Mouse (Mus musculus) natural killer cell, adult 2 months (primary cell): ENCODE results near the gene Sox5.

Source experiments
- DNase-seq, 2 experiments: peaks; one replicate each; pipeline ENCODE4 v3.0.0; 2022; ENCODE audit warnings: low spot score in 2 of 2

The Sox5 gene

GRCm38 (mm10) chr6:143862611-143863110, 919.1 kb downstream of the Sox5 start:
- DNase-seq: no peak

- DNase-seq: no peak
Observed at GRCm38 (mm10) chr6:143860036-143860435, 921.7 kb downstream of the Sox5 start.

- no peak for DNase-seq
Observed at GRCm38 (mm10) chr6:143859535-143859934, 922.2 kb downstream of the Sox5 start.

- DNase-seq: no peak
Observed at GRCm38 (mm10) chr6:143858551-143858950, 923.2 kb downstream of the Sox5 start.

GRCm38 (mm10) chr6:143857376-143857775, 924.4 kb downstream of the Sox5 start:
- no peak for DNase-seq

GRCm38 (mm10) chr6:143855421-143855820, 926.4 kb downstream of the Sox5 start:
- no peak for DNase-seq

- no peak for DNase-seq
Observed at GRCm38 (mm10) chr6:143854031-143854430, 927.7 kb downstream of the Sox5 start.

DNA sequence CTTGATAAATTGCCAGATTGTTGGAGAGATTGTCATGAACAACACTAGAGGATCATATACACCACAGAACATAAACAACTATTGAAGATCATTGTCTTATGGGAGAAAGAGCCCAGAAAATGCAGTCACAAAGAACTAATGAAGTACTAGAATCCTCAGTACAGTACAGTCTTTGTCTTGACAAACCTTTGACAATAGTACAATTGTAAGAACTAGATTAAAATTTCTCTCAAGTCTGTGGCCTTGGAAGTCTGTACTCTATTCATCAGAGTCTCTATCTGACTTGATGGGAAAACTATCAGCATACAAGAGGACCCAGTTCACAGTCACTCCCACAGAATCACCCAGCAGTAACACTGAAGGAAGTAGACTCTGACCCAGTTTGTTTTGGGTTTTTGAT, 936.0 kb downstream of the Sox5 start:
- no peak for DNase-seq

GRCm38 (mm10) chr6:143844701-143844970, 937.1 kb downstream of the Sox5 start:
- DNase-seq: no peak

- no peak for DNase-seq
Observed at GRCm38 (mm10) chr6:143843933-143844700, 937.7 kb downstream of the Sox5 start.

DNA sequence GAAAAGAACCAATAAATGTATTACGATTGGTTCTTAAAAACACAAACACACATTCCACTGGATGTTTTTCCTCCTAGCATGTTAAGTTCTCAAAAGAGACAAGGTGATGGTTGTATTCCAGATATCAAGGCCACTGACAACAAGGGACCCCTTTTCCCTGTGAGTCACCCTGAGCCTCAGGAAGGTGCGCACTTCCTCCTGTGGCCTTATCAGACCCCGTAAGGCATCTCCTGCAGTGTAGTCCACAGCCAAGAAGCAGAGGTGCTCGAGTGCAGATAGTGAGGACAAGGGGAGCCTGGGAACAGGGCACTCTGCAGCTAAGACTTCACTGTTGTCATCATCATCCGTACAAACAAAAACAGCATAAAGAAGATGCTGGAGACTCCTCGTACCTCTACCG, 939.8 kb downstream of the Sox5 start:
- DNase-seq: no peak

DNA sequence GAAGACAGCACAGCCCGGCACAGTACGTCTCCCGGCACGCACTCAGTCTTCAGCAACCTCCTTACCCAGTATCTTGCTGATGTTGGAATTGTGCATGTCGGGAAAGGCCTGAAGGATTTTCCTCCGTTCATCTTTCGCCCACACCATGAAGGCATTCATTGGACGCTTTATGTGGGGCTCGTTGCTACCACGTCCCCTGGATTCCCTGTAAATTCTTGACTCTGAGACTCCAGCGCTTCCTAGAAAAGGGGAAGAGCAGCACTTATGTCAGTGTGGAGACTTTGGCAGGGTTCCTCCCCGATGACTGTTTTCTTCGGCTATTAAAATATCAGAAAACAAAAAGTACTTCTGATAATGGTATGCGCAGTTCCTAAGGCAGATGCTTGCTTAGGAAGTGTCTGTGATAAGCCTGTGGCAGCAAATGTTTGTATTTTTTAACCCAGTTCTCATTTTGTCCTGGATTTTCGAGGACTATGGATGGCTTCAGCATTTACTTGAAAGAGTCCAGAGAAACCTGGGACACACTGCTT, 940.6 kb downstream of the Sox5 start:
- no peak for DNase-seq

DNA sequence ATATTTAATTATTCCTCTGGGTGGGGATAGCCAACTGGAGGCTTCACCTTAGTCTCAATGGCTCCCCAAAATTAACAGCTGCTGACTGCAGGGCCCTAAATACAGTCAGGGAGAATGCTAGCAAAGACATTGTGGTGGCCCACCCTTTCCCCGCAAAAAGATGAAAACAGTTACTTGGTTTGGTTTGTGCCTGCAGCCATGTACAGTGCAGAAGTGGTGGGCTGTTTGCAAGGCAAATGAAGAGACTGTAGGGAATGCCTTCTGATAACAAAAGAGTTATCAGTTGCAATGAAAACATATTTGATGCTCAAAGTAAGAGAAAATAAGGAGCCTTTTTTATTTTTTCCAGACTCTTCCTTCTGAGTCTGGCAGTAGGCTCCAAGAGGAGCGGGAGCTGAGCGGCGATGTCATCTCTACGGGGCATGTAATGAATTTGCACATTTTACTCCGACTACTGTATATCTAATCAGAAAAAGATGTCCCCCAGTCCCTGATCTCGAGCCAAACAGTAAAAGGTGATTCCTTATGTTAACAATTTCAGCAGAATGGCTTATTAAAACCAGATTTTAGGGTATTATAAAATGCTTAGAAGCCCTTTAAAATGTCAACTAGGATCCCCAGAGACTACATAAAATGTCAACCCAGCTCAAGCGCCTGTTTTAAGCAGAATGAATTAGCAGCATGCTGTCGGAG, 943.2 kb downstream of the Sox5 start:
- no peak for DNase-seq

DNA sequence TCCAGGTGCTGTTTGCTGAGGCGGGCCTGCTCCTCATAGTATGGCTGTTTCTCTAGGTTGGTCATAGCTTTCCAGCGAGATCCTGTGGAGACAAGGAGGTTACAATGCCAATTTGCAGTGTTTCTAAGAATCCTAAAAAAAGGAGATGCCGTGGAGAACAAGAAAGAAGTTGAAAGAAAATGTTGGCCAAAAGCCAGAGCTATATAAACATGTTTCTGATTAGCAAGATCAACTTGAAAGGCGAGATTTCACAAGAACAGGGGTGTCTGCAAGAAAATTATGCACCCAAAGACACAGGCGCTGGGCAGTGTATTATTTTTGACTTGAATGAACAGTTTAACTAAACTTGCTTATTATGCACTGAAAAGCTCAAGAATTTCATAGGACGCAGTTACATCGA, 946.4 kb downstream of the Sox5 start:
- no peak for DNase-seq

DNA sequence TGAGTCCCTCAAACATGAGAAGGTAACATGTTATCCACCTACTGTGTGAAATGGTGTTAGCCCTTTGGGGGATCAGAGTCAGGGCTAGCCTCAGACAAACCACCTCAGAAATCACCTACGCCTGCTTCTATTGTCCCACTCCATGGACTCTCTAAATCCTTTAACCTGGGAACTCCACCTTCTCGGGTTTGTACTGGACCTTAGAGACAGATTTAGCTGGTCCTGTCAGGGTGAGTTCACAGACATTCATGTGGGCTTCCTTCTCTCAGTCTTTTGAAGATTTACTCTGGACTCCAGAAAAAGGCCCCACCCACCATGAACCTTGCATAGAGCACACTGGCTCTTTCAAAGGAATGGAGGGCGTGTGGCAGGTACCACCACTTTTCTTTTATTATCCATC, 947.8 kb downstream of the Sox5 start:
- DNase-seq: no peak

DNA sequence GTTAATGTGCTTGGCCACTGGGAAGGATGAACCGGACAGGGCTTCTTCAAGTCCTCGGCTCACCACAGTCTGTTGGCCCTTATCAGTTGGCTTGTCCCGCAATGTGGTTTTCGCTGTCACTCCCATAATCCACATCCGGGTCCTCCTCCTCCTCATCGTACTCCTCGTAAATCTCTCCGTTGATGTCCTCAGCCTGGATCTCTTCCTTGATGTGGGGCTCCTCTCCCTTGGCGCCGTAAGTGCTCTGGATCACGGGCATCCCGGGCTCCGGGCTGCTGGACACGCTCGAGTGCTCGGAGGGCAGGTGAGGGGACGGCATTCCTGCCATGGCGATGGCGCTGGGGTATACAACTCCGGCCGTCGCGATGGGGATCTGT, 948.6 kb downstream of the Sox5 start:
- no peak for DNase-seq

- DNase-seq: no peak
Observed at GRCm38 (mm10) chr6:143832483-143833181, 949.1 kb downstream of the Sox5 start.

DNA sequence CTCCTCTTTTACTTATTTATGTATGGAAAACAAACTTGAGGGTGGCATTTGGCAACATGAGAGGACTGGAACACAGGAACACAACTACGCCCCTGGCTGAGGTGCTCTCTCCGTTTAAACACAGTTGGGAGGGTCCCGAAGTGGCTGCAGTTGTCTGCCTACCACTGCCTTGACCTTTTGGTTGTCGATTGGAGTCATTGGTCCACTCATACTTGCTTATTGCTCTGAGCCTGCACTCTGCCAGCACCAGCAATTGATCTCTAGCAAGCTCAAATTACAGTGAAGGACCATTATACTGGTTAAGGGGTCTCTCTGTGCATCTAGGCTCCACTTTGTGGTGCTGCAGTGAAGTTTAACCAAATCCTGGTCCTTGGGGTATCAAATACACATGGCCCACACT, 950.5 kb downstream of the Sox5 start:
- no peak for DNase-seq

- DNase-seq: no peak
Observed at GRCm38 (mm10) chr6:143830131-143830530, 951.6 kb downstream of the Sox5 start.

DNA sequence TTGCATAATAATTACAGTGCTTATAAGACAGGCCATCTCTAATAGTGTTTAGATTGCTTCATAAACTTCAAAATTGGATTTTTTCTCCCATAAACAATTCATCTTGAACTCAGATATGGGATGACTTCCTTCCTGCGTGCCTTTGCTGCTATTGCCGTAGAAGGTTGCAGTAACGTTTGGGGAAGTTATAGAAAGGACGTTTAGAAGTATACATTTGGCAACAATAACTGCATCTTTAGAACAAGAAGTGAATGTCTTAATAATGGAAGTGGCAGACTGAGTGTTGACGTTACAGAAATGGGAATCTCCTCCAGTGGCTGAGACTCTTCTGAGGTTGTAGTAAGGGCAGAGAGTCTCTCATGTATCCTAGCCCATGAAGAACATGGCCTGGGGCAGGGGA, 955.0 kb downstream of the Sox5 start:
- DNase-seq: no peak

- no peak for DNase-seq
Observed at GRCm38 (mm10) chr6:143825966-143826365, 955.8 kb downstream of the Sox5 start.

GRCm38 (mm10) chr6:143825086-143825485, 956.7 kb downstream of the Sox5 start:
- DNase-seq: no peak

GRCm38 (mm10) chr6:143788446-143788845, 993.3 kb downstream of the Sox5 start:
- DNase-seq: no peak
